Mouse (Mus musculus) forebrain, embryonic 12.5 days (tissue): ENCODE data around the gene Il34. TPM values are rescaled to one million over a fixed set of nuclear protein-coding genes. Genes with fewer than 3 reads are reported as not detected.
"Not testable (repeated sequence)": the region's sequence is repeated elsewhere in the genome, so short reads cannot be mapped to it uniquely, and the experiment has no call there.

ENCODE experiments used
- ATAC-seq: fragments of 200-750 bp; cut with Nextera tagmentation; 2 replicates; pipeline ENCODE4 v1.8.0; 2017; ENCODE audit warnings: moderate TSS enrichment; ENCODE audit not compliant: low FRiP score
- H3K27ac ChIP-seq: fragments of 300-500 bp; sonication (generic); 2 replicates; pipeline ENCODE4 v1.5.1; 2016; ENCODE audit warnings: mild to moderate bottlenecking
- H3K27me3 ChIP-seq: fragments of 300-500 bp; sonication (generic); 2 replicates; pipeline ENCODE4 v1.6.1; 2016; ENCODE audit warnings: mild to moderate bottlenecking
- H3K36me3 ChIP-seq: fragments of 300-500 bp; sonication (generic); replicated peaks from 2 replicates; pipeline ENCODE4 v1.6.1; 2016; ENCODE audit warnings: mild to moderate bottlenecking
- H3K4me1 ChIP-seq: fragments of 300-500 bp; sonication (generic); 2 replicates; pipeline ENCODE4 v1.6.1; 2016
- H3K4me2 ChIP-seq: fragments of 300-500 bp; sonication (generic); 2 replicates; pipeline ENCODE4 v1.6.1; 2016; ENCODE audit warnings: mild to moderate bottlenecking, moderate library complexity
- H3K4me3 ChIP-seq: fragments of 300-500 bp; sonication (generic); replicated peaks from 2 replicates; pipeline ENCODE4 v1.5.1; 2016; ENCODE audit warnings: mild to moderate bottlenecking
- H3K9ac ChIP-seq: fragments of 300-500 bp; sonication (generic); 2 replicates; pipeline ENCODE4 v1.6.1; 2016; ENCODE audit warnings: mild to moderate bottlenecking
- H3K9me3 ChIP-seq: fragments of 300-500 bp; sonication (generic); 2 replicates; pipeline ENCODE4 v1.6.1; 2016
- WGBS: fragments of 180-500 bp; shearing (Covaris S2); methylation state at CpG from one replicate; pipeline ENCODE4 v1.1.7; 2016; 5-methylcytosine and 5-hydroxymethylcytosine counted together
- polyA plus RNA-seq: library from polyadenylated mRNA; unstranded; fragments of >200 nt; fragmentation: Nextera tagmentation; extraction: Ambion mirVana; gene quantifications from 2 replicates; pipeline ENCODE4 v1.2.1, GENCODE M21; 2016

Gene Il34
- polyA plus RNA-seq, 1 experiment from 2014 or later, result 0.63 TPM

GRCm38 (mm10) chr8:110789571-110789970 is 16.2 kb downstream of the Il34 start:
- Histone ChIP-seq H3K9ac (no peak overlapping the region), H3K4me3 (no peak overlapping the region), H3K4me1 (no peaks in the 10 kb centered on the region), H3K9me3 (no peaks in the 10 kb centered on the region), H3K27ac (no peak overlapping the region), H3K4me2 (no peak overlapping the region), H3K27me3 (no peaks in the 10 kb centered on the region), H3K36me3 (no peaks in the 10 kb centered on the region)
- ATAC-seq, result no peak
- WGBS, result 61% methylated on average over 12 of the region's 12 CpGs

GRCm38 (mm10) chr8:110788981-110789380 is 16.7 kb downstream of the Il34 start:
- H3K4me3 ChIP-seq, result no peak overlapping the region
- H3K4me1 ChIP-seq, result no peaks in the 10 kb centered on the region
- no peak overlapping the region for H3K27ac ChIP-seq
- no peaks in the 10 kb centered on the region for H3K36me3 ChIP-seq
- no peak overlapping the region for H3K9ac ChIP-seq
- H3K4me2 ChIP-seq, result no peak overlapping the region
- WGBS, result 64% methylated on average over 12 of the region's 12 CpGs
- H3K27me3 ChIP-seq, result no peaks in the 10 kb centered on the region
- H3K9me3 ChIP-seq, result no peaks in the 10 kb centered on the region
- no peak for ATAC-seq

GRCm38 (mm10) chr8:110787411-110787954 is 18.2 kb downstream of the Il34 start:
- no peak overlapping the region for H3K4me2 ChIP-seq
- H3K36me3 ChIP-seq, result no peaks in the 10 kb centered on the region
- no peak overlapping the region for H3K4me3 ChIP-seq
- H3K9ac ChIP-seq, result no peak overlapping the region
- H3K4me1 ChIP-seq, result no peaks in the 10 kb centered on the region
- H3K9me3 ChIP-seq, result no peaks in the 10 kb centered on the region
- no peaks in the 10 kb centered on the region for H3K27me3 ChIP-seq
- no peak for ATAC-seq
- H3K27ac ChIP-seq, result no peak overlapping the region
- WGBS, result 85% methylated on average over 9 of the region's 9 CpGs

GRCm38 (mm10) chr8:110786934-110787333 is 18.8 kb downstream of the Il34 start:
- H3K9ac ChIP-seq, result no peak overlapping the region
- WGBS, result 90% methylated on average over 8 of the region's 8 CpGs
- no peaks in the 10 kb centered on the region for H3K36me3 ChIP-seq
- no peak for ATAC-seq
- no peaks in the 10 kb centered on the region for H3K9me3 ChIP-seq
- H3K4me3 ChIP-seq, result no peak overlapping the region
- no peaks in the 10 kb centered on the region for H3K27me3 ChIP-seq
- no peak overlapping the region for H3K4me2 ChIP-seq
- H3K27ac ChIP-seq, result no peak overlapping the region
- H3K4me1 ChIP-seq, result no peaks in the 10 kb centered on the region

- H3K9ac ChIP-seq, H3K4me1 ChIP-seq, H3K4me3 ChIP-seq, H3K27me3 ChIP-seq, H3K27ac ChIP-seq, H3K9me3 ChIP-seq, H3K4me2 ChIP-seq, ATAC-seq, H3K36me3 ChIP-seq: not testable (repeated sequence)
- 80% methylated on average over 7 of the region's 7 CpGs for WGBS
Observed at GRCm38 (mm10) chr8:110786501-110786900, 19.2 kb downstream of the Il34 start.

- Histone ChIP-seq H3K27me3 (no peaks in the 10 kb centered on the region), H3K36me3 (no peaks in the 10 kb centered on the region), H3K4me3 (no peak overlapping the region), H3K27ac (no peak overlapping the region), H3K9ac (no peak overlapping the region), H3K4me2 (no peak overlapping the region), H3K9me3 (no peaks in the 10 kb centered on the region), H3K4me1 (no peaks in the 10 kb centered on the region)
- 70% methylated on average over 2 of the region's 2 CpGs for WGBS
- no peak for ATAC-seq
Observed at GRCm38 (mm10) chr8:110785366-110785765, 20.4 kb downstream of the Il34 start.

GRCm38 (mm10) chr8:110779924-110780718 is 25.6 kb downstream of the Il34 start:
- H3K36me3 ChIP-seq, result no peaks in the 10 kb centered on the region
- no peaks in the 10 kb centered on the region for H3K27me3 ChIP-seq
- 90% methylated on average over 13 of the region's 13 CpGs for WGBS
- H3K27ac ChIP-seq, result no peak overlapping the region
- no peaks in the 10 kb centered on the region for H3K9me3 ChIP-seq
- H3K4me1 ChIP-seq, result no peaks in the 10 kb centered on the region
- no peak overlapping the region for H3K4me3 ChIP-seq
- H3K9ac ChIP-seq, result no peak overlapping the region
- no peak overlapping the region for H3K4me2 ChIP-seq
- no peak for ATAC-seq

- H3K9ac ChIP-seq, result no peak overlapping the region
- H3K4me2 ChIP-seq, result no peak overlapping the region
- H3K4me3 ChIP-seq, result no peak overlapping the region
- WGBS, result 93% methylated on average over 3 of the region's 3 CpGs
- no peak for ATAC-seq
- H3K27me3 ChIP-seq, result no peaks in the 10 kb centered on the region; the same call in 1 of the 2 replicates
- no peaks in the 10 kb centered on the region for H3K36me3 ChIP-seq
- 0 out of 2 replicates have a peak, but pooled peaks cover 3% of the 10 kb centered on the region for H3K9me3 ChIP-seq
- no peak overlapping the region for H3K27ac ChIP-seq
- H3K4me1 ChIP-seq, result no peaks in the 10 kb centered on the region
Observed at GRCm38 (mm10) chr8:110776335-110776734, 29.4 kb downstream of the Il34 start.

GRCm38 (mm10) chr8:110775721-110776120 is 30.0 kb downstream of the Il34 start:
- no peak overlapping the region for H3K4me3 ChIP-seq
- WGBS, result 96% methylated on average over 3 of the region's 3 CpGs
- H3K27ac ChIP-seq, result no peak overlapping the region
- H3K4me1 ChIP-seq, result no peaks in the 10 kb centered on the region
- H3K9me3 ChIP-seq, result 0 out of 2 replicates have a peak, but pooled peaks cover 3% of the 10 kb centered on the region
- no peak overlapping the region for H3K4me2 ChIP-seq
- no peaks in the 10 kb centered on the region; the same call in 1 of the 2 replicates for H3K27me3 ChIP-seq
- ATAC-seq, result no peak
- H3K36me3 ChIP-seq, result no peaks in the 10 kb centered on the region
- H3K9ac ChIP-seq, result no peak overlapping the region

GRCm38 (mm10) chr8:110775316-110775715 is 30.4 kb downstream of the Il34 start:
- Histone ChIP-seq H3K4me3 (no peak overlapping the region), H3K9me3 (0 out of 2 replicates have a peak, but pooled peaks cover 3% of the 10 kb centered on the region), H3K4me1 (no peaks in the 10 kb centered on the region), H3K27me3 (no peaks in the 10 kb centered on the region; the same call in 1 of the 2 replicates), H3K36me3 (no peaks in the 10 kb centered on the region), H3K9ac (no peak overlapping the region), H3K27ac (no peak overlapping the region), H3K4me2 (no peak overlapping the region)
- 76% methylated on average over 8 of the region's 8 CpGs for WGBS
- ATAC-seq, result no peak

- ATAC-seq, result no peak
- 0 out of 2 replicates have a peak, but pooled peaks cover 3% of the 10 kb centered on the region for H3K9me3 ChIP-seq
- no peaks in the 10 kb centered on the region for H3K4me1 ChIP-seq
- H3K4me3 ChIP-seq, result no peak overlapping the region
- no peak overlapping the region for H3K9ac ChIP-seq
- 88% methylated on average over 6 of the region's 6 CpGs for WGBS
- no peak overlapping the region for H3K4me2 ChIP-seq
- H3K27me3 ChIP-seq, result no peaks in the 10 kb centered on the region; the same call in 1 of the 2 replicates
- no peaks in the 10 kb centered on the region for H3K36me3 ChIP-seq
- H3K27ac ChIP-seq, result no peak overlapping the region
Observed at GRCm38 (mm10) chr8:110774725-110775124, 31.0 kb downstream of the Il34 start.

- Histone ChIP-seq H3K27ac (no peak overlapping the region), H3K36me3 (no peaks in the 10 kb centered on the region), H3K4me2 (no peak overlapping the region), H3K27me3 (no peaks in the 10 kb centered on the region; the same call in 1 of the 2 replicates), H3K9ac (no peak overlapping the region), H3K4me1 (no peaks in the 10 kb centered on the region), H3K9me3 (0 out of 2 replicates have a peak, but pooled peaks cover 3% of the 10 kb centered on the region), H3K4me3 (no peak overlapping the region)
- 86% methylated on average over 3 of the region's 3 CpGs for WGBS
- ATAC-seq, result no peak
Observed at GRCm38 (mm10) chr8:110774047-110774446, 31.7 kb downstream of the Il34 start.

GRCm38 (mm10) chr8:110772452-110772851 is 33.3 kb downstream of the Il34 start:
- Histone ChIP-seq H3K4me3 (no peak overlapping the region), H3K9me3 (0 out of 2 replicates have a peak, but pooled peaks cover 3% of the 10 kb centered on the region), H3K4me2 (no peak overlapping the region), H3K9ac (no peak overlapping the region), H3K27me3 (no peaks in the 10 kb centered on the region; the same call in 1 of the 2 replicates), H3K4me1 (no peaks in the 10 kb centered on the region), H3K36me3 (no peaks in the 10 kb centered on the region), H3K27ac (no peak overlapping the region)
- no peak for ATAC-seq
- WGBS, result 79% methylated on average over 7 of the region's 7 CpGs
